Mouse (Mus musculus) heart, postnatal 0 days (tissue): ENCODE data around the gene Tmem104.

Source experiments
- CTCF ChIP-seq: IDR thresholded peaks from 2 replicates; pipeline ENCODE4 v1.5.1; 2016; ENCODE audit warnings: antibody characterized with exemption, control low read depth, low read depth
- EP300 ChIP-seq: IDR thresholded peaks from 2 replicates; pipeline ENCODE4 v1.6.1; 2016; ENCODE audit warnings: antibody characterized with exemption, low read depth

GRCm38 (mm10) chr11:115267958-115268357 is 80.7 kb downstream of the Tmem104 start:
- TF ChIP-seq EP300 (no peak), CTCF (no peak)
